Mouse (Mus musculus): ENCODE measurements around the gene Nek10.
"Not testable (repeated sequence)": the region's sequence is repeated elsewhere in the genome, so short reads cannot be mapped to it uniquely, and the experiment has no call there.

The Nek10 gene

GRCm38 (mm10) chr14:14984710-14985647 lies 181.8 kb downstream of the Nek10 start:
- peak; percentile 88 for DNase-seq (ENCODE audit: low read depth, low spot score)

DNA sequence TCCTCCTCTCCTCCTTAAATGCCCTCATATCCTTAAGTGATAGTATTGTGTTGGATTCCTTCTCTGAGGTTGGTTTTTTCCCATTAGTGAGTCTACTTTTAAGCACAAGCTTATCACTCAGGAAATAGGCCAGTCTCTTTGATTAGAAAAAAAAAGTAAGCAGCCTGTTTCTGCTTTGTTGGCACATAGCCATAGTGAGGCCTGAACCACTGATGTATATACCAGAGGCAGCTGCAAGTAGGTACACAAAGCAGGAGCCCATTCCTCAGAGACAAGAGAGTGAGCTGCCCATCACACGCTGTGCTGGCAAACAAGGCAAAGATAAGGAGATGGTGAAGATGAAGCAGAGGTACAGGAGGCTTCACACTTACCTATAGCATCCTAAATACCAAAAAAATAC lies 184.2 kb downstream of the Nek10 start:
- DNase-seq (ENCODE audit: low read depth, low spot score), result no peak

GRCm38 (mm10) chr14:14991642-14992041 lies 188.4 kb downstream of the Nek10 start:
- no peak for DNase-seq (ENCODE audit: low read depth, low spot score)

GRCm38 (mm10) chr14:15011408-15011807 lies 208.2 kb downstream of the Nek10 start:
- DNase-seq (ENCODE audit: low read depth, low spot score), result no peak

- DNase-seq (ENCODE audit: low read depth, low spot score), result no peak
These were observed 211.6 kb downstream of the Nek10 start for GRCm38 (mm10) chr14:15014799-15015198.

DNA sequence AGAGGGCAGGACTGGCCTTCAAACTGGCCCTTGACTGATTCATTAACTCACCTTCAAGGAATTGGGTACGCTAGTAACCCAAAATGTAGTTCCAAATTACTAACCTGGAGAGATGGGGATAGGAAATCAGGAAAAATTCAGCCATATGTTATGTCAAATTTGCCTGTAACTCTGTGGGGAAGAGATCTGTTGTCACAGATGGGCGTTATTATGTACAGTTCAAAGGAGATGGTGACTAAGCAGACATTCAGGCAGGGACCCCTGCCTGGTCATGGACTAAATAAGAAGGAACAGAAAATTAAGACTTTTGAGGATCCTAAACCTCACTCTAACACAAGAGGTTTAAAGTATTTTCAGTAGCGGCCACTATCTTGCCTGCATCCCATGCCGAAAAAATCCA lies 227.4 kb downstream of the Nek10 start:
- not testable (repeated sequence) for DNase-seq (ENCODE audit: low read depth, low spot score)

- DNase-seq (ENCODE audit: low read depth, low spot score), result not testable (repeated sequence)
These were observed 231.4 kb downstream of the Nek10 start for GRCm38 (mm10) chr14:15034638-15035037.

DNA sequence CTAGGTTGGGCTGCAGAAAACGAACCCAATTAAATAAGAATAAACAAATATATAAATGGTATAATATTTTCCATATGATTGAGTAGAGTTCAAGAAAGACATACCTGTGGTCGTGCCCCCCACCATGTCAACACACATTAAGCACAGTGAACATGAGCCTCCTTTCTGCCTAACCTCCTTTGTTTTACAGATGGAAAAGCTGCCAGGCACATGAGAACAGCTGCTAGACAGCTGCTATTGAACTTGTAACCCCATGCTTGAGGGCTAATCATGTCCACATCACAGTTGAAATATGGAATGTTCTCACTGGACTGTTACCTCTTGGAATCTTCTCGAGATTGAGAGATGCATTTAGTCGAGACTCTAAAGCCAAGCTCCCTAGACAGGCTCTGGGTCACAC lies 245.0 kb downstream of the Nek10 start:
- no peak for DNase-seq (ENCODE audit: low read depth, low spot score)

- DNase-seq (ENCODE audit: low read depth, low spot score), result no peak
These were observed 258.3 kb downstream of the Nek10 start for GRCm38 (mm10) chr14:15061496-15061895.

Data from mesoderm, embryonic 11.5 days (tissue).